Comparison of ENCODE assay signal across 8 mouse cellular contexts in the genomic region with DNA sequence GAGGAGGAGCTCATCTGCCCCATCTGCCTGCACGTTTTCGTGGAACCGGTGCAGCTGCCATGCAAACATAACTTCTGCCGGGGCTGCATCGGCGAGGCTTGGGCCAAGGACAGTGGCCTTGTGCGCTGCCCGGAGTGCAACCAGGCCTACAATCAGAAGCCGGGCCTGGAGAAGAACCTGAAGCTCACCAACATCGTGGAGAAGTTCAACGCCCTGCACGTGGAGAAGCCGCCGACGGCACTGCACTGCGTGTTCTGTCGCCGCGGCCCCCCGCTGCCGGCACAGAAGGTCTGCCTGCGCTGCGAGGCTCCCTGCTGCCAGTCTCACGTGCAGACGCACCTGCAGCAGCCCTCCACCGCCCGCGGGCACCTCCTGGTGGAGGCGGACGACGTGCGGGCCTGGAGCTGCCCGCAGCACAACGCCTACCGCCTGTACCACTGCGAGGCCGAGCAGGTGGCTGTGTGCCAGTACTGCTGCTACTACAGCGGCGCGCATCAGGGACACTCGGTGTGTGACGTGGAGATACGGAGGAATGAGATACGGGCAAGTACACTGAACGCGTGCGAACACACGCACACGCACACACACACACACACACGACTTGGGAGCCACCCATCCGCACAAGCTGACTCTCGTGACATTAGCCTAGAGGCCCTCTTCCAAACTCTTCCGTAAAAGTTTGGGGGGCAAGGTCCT. TPM values are rescaled to one million over a fixed set of nuclear protein-coding genes. Genes with fewer than 3 reads are reported as not detected.
DNase-seq lines count a peak whose midpoint lies in the region; ATAC-seq and TF ChIP-seq lines count a peak whose summit lies in the region.

No protein-coding gene starts in this region.

- peaks cover 32% of the 10 kb centered on the region for H3K4me1 ChIP-seq in hindbrain, postnatal 0 days (ENCODE audit: insufficient read depth, low read length)

- H3K4me3 ChIP-seq in hindbrain, postnatal 0 days (ENCODE audit: low read length), result peak overlapping the region; percentile 89

- WGBS in hindbrain, postnatal 0 days, result 0% methylated on average over 53 of the region's 53 CpGs

- DNase-seq in Muller cell, postnatal 12 days (ENCODE audit: inconsistent ontology term), result peak; percentile 78
- peak; percentile 87 for DNase-seq in cerebellum, adult 9-10 months
- DNase-seq in frontal cortex, postnatal 25 days (ENCODE audit: low spot score in 2 of 2), result peak; percentile 56 to 60
- DNase-seq in hindbrain, postnatal 0 days (ENCODE audit: low spot score), result peak; percentile 89
- peak; percentile 73 to 84 for DNase-seq in left cerebral cortex, adult 9 months (ENCODE audit: low spot score in 2 of 2)
- peak; percentile 85 for DNase-seq in right cerebral cortex, postnatal 14 days
- peak; percentile 71 to 82 for DNase-seq in urinary bladder, postnatal 36 days (ENCODE audit: low spot score in 2 of 2)

- no peak for ATAC-seq in hindbrain, postnatal 0 days
- ATAC-seq in megakaryocyte, adult 5-6 weeks (ENCODE audit: poor library complexity, severe bottlenecking), result peak; percentile 16

- peak; percentile 65 for TF ChIP-seq CTCF in hindbrain, postnatal 0 days (IDR thresholded peaks at IDR 0.05; ENCODE audit: low read depth)

- H3K27ac ChIP-seq in hindbrain, postnatal 0 days, result peak overlapping the region; percentile 97

- peaks cover 5% of the 10 kb centered on the region; the same call in 1 of the 2 replicates for H3K36me3 ChIP-seq in hindbrain, postnatal 0 days (ENCODE audit: insufficient read depth, low read length)

- H3K9me3 ChIP-seq in hindbrain, postnatal 0 days (ENCODE audit: low read length), result no peaks in the 10 kb centered on the region

- H3K27me3 ChIP-seq in hindbrain, postnatal 0 days (ENCODE audit: insufficient read depth, low read length), result no peaks in the 10 kb centered on the region

- peak overlapping the region; percentile 97 for H3K9ac ChIP-seq in hindbrain, postnatal 0 days (replicated peaks; ENCODE audit: low read length)

- peak overlapping the region; percentile 85 for H3K4me2 ChIP-seq in hindbrain, postnatal 0 days (ENCODE audit: low read depth, low read length)

RNA-seq across cellular contexts. Expression of a gene that starts 1.1 kb away (rescaled TPM):
- total RNA-seq in hindbrain, postnatal 0 days (2014; rRNA removed), result 108 and 115 TPM in 2 replicates
- 28.8 and 29.7 TPM in 2 replicates for polyA plus RNA-seq in hindbrain, postnatal 0 days (2015; fragmentation: Nextera tagmentation; extraction: Ambion mirVana)
- 14.1 and 18.2 TPM in 2 replicates for total RNA-seq in megakaryocyte, adult 5-6 weeks (2015)
- total RNA-seq in megakaryocyte, adult 5-6 weeks (2017), result 18.0 and 20.1 TPM in 2 replicates
